Mouse (Mus musculus) lung, postnatal 0 days (tissue): ENCODE measurements at regions not wholly inside any gene's neighbourhood (a gene's known extent, or its start where the extent isn't known, plus 50 kb on each side); places are given as distances from the start of the nearest gene placed in this dataset.
"Not testable (repeated sequence)": the region's sequence is repeated elsewhere in the genome, so short reads cannot be mapped to it uniquely, and the experiment has no call there.

Experiments used
- ATAC-seq: fragments of 200-750 bp; cut with Nextera tagmentation; 2 replicates; pipeline ENCODE4 v1.8.0; 2017; ENCODE audit warnings: moderate library complexity
- DNase-seq: peaks from one replicate; pipeline ENCODE4 v3.0.0-alpha.2; 2016; ENCODE audit warnings: low spot score
- H3K27ac ChIP-seq: fragments of 300-500 bp; sonication (generic); 2 replicates; pipeline ENCODE4 v1.5.1; 2014; ENCODE audit warnings: antibody characterized with exemption, mild to moderate bottlenecking, low read length, mixed read lengths
- H3K27me3 ChIP-seq: fragments of 300-500 bp; sonication (generic); replicated peaks from 2 replicates; pipeline ENCODE4 v1.6.1; 2014; ENCODE audit warnings: low read length, mixed read lengths; ENCODE audit not compliant: insufficient read depth
- H3K36me3 ChIP-seq: fragments of 300-500 bp; sonication (generic); 2 replicates; pipeline ENCODE4 v1.6.1; 2014; ENCODE audit warnings: low read length, mixed read lengths; ENCODE audit not compliant: insufficient read depth
- H3K4me1 ChIP-seq: fragments of 300-500 bp; sonication (generic); 2 replicates; pipeline ENCODE4 v1.6.1; 2014; ENCODE audit warnings: antibody characterized with exemption, low read depth, low read length, mixed read lengths; ENCODE audit not compliant: insufficient read depth
- H3K4me2 ChIP-seq: fragments of 300-500 bp; sonication (generic); replicated peaks from 2 replicates; pipeline ENCODE4 v1.6.1; 2014; ENCODE audit warnings: low read depth, mild to moderate bottlenecking, low read length, moderate library complexity, mixed read lengths
- H3K4me3 ChIP-seq: fragments of 300-500 bp; sonication (generic); 2 replicates; pipeline ENCODE4 v1.5.1; 2014; ENCODE audit warnings: low read depth, low read length
- H3K9ac ChIP-seq: fragments of 300-500 bp; sonication (generic); replicated peaks from 2 replicates; pipeline ENCODE4 v1.6.1; 2014; ENCODE audit warnings: low read depth, mild to moderate bottlenecking
- H3K9me3 ChIP-seq: fragments of 300-500 bp; sonication (generic); 2 replicates; pipeline ENCODE4 v1.6.1; 2016; ENCODE audit warnings: low read length, mixed read lengths
- CTCF ChIP-seq: IDR thresholded peaks from 2 replicates; pipeline ENCODE4 v1.5.1; 2016; ENCODE audit warnings: antibody characterized with exemption, mild to moderate bottlenecking
- EP300 ChIP-seq: IDR thresholded peaks from 2 replicates; pipeline ENCODE4 v1.6.1; 2016; ENCODE audit warnings: antibody characterized with exemption, mild to moderate bottlenecking, control low read depth
- WGBS: fragments of 180-500 bp; shearing (Covaris S2); extraction: QIAGEN DNeasy Blood & Tissue Kit; methylation state at CpG from one replicate; pipeline ENCODE4 v1.1.7; 2014; 5-methylcytosine and 5-hydroxymethylcytosine counted together

DNA sequence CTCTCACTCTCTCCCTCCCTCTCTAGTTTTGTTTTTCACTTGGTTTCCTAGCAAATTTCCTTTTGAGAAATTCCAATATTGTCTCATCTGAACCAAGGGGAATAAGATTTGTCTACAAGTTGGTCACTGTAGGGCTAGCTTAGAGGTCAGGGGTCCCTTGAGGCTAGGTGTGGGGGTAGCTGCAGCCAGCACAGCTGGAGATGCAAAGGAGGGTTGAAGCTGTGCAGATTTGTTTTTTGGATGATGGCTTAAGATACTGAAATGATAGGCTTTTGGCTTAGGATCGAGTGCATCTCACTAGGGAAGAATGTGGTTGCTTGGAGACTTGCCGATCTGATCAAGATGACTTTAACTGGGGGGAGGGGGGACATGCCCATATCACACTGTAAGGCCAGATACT lies 88.3 kb upstream of the Tmem28 start:
- WGBS = 74% methylated on average over 2 of the region's 2 CpGs
- TF ChIP-seq EP300 (no peak), CTCF (no peak)
- Histone ChIP-seq H3K9me3 (no peaks in the 10 kb centered on the region), H3K27me3 (no peaks in the 10 kb centered on the region), H3K4me3 (no peak overlapping the region), H3K36me3 (no peaks in the 10 kb centered on the region), H3K4me2 (no peak overlapping the region), H3K4me1 (no peaks in the 10 kb centered on the region), H3K27ac (no peak overlapping the region), H3K9ac (no peak overlapping the region)
- ATAC-seq (no peak), DNase-seq (no peak)

DNA sequence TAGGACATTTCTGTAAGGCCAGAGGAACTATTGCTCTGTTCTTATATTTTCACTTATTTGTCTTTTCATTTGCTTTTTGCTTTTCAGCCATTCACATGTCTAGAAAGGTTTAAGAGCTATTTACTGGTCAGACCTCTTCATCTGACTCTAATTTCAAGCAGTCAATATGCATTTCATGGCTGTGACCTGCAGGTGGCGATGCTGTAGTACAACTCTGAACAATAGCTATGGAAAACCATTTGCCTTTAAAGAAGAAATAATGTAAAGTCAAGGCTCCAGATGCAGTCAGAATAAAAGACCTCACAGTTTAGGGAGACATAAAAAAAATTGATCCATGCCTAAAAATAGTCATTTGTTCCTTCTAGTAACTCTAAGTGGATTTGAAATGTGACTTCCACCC lies 95.7 kb upstream of the Tmem28 start:
- Histone ChIP-seq H3K27me3 (no peaks in the 10 kb centered on the region), H3K9me3 (no peaks in the 10 kb centered on the region), H3K9ac (no peak overlapping the region), H3K4me2 (no peak overlapping the region), H3K36me3 (no peaks in the 10 kb centered on the region), H3K4me3 (no peak overlapping the region), H3K27ac (no peak overlapping the region), H3K4me1 (no peaks in the 10 kb centered on the region)
- TF ChIP-seq CTCF (peak; percentile 65), EP300 (no peak)
- WGBS = 4% methylated on average over 1 of the region's 1 CpGs
- DNase-seq (peak; percentile 31), ATAC-seq (no peak)

DNA sequence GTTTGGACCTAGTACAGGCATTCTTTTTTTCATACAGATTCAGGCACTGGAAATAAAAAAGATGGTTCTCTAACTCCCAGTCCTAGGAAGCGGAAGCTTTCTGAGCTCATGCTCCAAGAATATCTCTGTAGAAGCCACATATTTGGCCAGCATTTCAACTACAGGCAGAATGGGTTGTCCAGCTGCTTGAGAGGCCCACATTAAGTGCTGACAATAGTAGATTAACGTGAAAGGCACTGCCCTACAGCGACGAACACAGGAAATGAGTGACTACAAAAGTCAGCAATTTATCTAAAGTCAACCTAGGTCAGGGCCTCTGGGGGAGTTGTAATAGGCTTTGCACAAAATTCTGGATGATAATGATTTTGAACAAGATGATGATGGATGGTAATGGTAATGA lies 125.5 kb upstream of the Tmem28 start:
- no peaks in the 10 kb centered on the region for H3K4me1 ChIP-seq
- H3K27me3 ChIP-seq = no peaks in the 10 kb centered on the region
- WGBS = 33% methylated on average over 4 of the region's 4 CpGs
- TF ChIP-seq EP300 (no peak), CTCF (no peak)
- DNase-seq (no peak), ATAC-seq (no peak)
- H3K4me3 ChIP-seq = no peak overlapping the region
- no peak overlapping the region for H3K27ac ChIP-seq
- H3K4me2 ChIP-seq = no peak overlapping the region
- H3K9ac ChIP-seq = no peak overlapping the region
- no peaks in the 10 kb centered on the region for H3K9me3 ChIP-seq
- no peaks in the 10 kb centered on the region for H3K36me3 ChIP-seq

GRCm38 (mm10) chrX:99690971-99691370 lies 129.8 kb upstream of the Tmem28 start:
- Histone ChIP-seq H3K27me3 (no peaks in the 10 kb centered on the region), H3K4me1 (no peaks in the 10 kb centered on the region), H3K9ac (no peak overlapping the region), H3K9me3 (no peaks in the 10 kb centered on the region), H3K4me2 (no peak overlapping the region), H3K27ac (no peak overlapping the region), H3K36me3 (no peaks in the 10 kb centered on the region), H3K4me3 (no peak overlapping the region)
- 36% methylated on average over 4 of the region's 4 CpGs for WGBS
- ATAC-seq (no peak), DNase-seq (no peak)
- TF ChIP-seq EP300 (no peak), CTCF (no peak)

DNA sequence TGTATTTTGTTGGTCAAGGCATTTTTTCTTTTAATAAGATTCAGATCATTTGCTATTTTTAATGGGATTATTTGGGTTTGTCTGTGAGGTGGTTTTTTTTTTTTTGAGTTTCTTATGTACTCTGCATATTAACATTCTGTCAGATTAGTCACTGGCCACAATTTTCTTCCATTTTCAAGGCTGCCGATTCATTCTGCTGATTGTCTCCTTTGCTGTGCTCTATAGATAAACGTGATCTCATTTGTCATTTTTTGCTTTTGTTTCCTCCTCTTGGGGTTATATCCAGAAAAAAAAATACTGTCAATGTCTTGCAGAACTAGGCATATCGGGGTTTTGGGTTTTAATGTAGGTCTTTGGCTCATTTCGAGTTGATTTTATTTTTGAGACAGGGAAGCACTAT lies 131.1 kb upstream of the Tmem28 start:
- no peaks in the 10 kb centered on the region for H3K27me3 ChIP-seq
- DNase-seq = no peak
- no peaks in the 10 kb centered on the region for H3K36me3 ChIP-seq
- H3K27ac ChIP-seq = no peak overlapping the region
- H3K4me1 ChIP-seq = no peaks in the 10 kb centered on the region
- no peaks in the 10 kb centered on the region for H3K9me3 ChIP-seq
- whole genome bisulfite sequencing = 66% methylated on average over 4 of the region's 4 CpGs
- ATAC-seq = no peak
- H3K9ac ChIP-seq = no peak overlapping the region
- TF ChIP-seq EP300 (no peak), CTCF (no peak)
- no peak overlapping the region for H3K4me2 ChIP-seq
- no peak overlapping the region for H3K4me3 ChIP-seq

- H3K9me3 ChIP-seq, DNase-seq, ATAC-seq, H3K27ac ChIP-seq, H3K36me3 ChIP-seq, H3K4me3 ChIP-seq, H3K9ac ChIP-seq, H3K4me2 ChIP-seq, H3K4me1 ChIP-seq, H3K27me3 ChIP-seq: not testable (repeated sequence)
Observed at GRCm38 (mm10) chrX:99682491-99682890, 138.3 kb upstream of the Tmem28 start.

GRCm38 (mm10) chrX:99667596-99667995 lies 153.2 kb upstream of the Tmem28 start:
- TF ChIP-seq CTCF (no peak), EP300 (no peak)
- no peak overlapping the region for H3K9ac ChIP-seq
- no peak overlapping the region for H3K27ac ChIP-seq
- WGBS = 29% methylated on average over 2 of the region's 2 CpGs
- H3K36me3 ChIP-seq = no peaks in the 10 kb centered on the region
- ATAC-seq (no peak), DNase-seq (peak; percentile 43)
- no peaks in the 10 kb centered on the region for H3K4me1 ChIP-seq
- H3K4me2 ChIP-seq = no peak overlapping the region
- no peaks in the 10 kb centered on the region for H3K9me3 ChIP-seq
- no peak overlapping the region for H3K4me3 ChIP-seq
- 0 out of 2 replicates have a peak, but pooled peaks cover 2% of the 10 kb centered on the region for H3K27me3 ChIP-seq
